Mouse (Mus musculus) lung, adult 2 months (tissue): ENCODE data around the gene Msmb.
"Not testable (repeated sequence)": the region's sequence is repeated elsewhere in the genome, so short reads cannot be mapped to it uniquely, and the experiment has no call there.

Experiments used
- CTCF ChIP-seq: fragments of 200-500 bp; IDR thresholded peaks from 2 replicates; pipeline ENCODE4 v1.5.1; 2011; ENCODE audit warnings: mild to moderate bottlenecking, low read length, control low read depth; ENCODE audit not compliant: insufficient read depth
- POLR2A ChIP-seq: fragments of 200-500 bp; IDR thresholded peaks from 2 replicates; pipeline ENCODE4 v1.6.1; 2011; ENCODE audit warnings: low read depth, mild to moderate bottlenecking, control low read depth, low read length, borderline replicate concordance; ENCODE audit errors: extremely low read depth

GRCm38 (mm10) chr14:32136467-32136866 lies 5.4 kb upstream of the Msmb start:
- not testable (repeated sequence) for TF ChIP-seq CTCF, POLR2A
